In genomic region chr3:116477351-116477750, GRCm38 (mm10) we compare ENCODE assay signal across 25 mouse cellular contexts. TPM values are rescaled to one million over a fixed set of nuclear protein-coding genes. Genes with fewer than 3 reads are reported as not detected.
DNase-seq lines count a peak whose midpoint lies in the region; ATAC-seq lines count a peak whose summit lies in the region.
"Had no signal": no experiment of that assay in that cellular context is flagged by ENCODE, and none has a peak within 500 bp of the region (broad histone marks: within the 10 kb centered on the region; RNA-seq: fewer than 3 reads in every experiment).

No protein-coding gene starts in this region.

- H3K9ac ChIP-seq in embryonic facial prominence, embryonic 14.5 days (ENCODE audit: low read depth, low read length) = no peak overlapping the region
- no peak overlapping the region for H3K9ac ChIP-seq in kidney, embryonic 15.5 days
- no peak overlapping the region for H3K9ac ChIP-seq in embryonic facial prominence, embryonic 15.5 days
- H3K9ac ChIP-seq: embryonic facial prominence, embryonic 12.5 days; forebrain, embryonic 13.5 days; forebrain, embryonic 15.5 days; forebrain, postnatal 0 days had no signal

- DNase-seq in embryonic facial prominence, embryonic 14.5 days (ENCODE audit: low spot score) = peak; percentile 45
- no peak for DNase-seq in embryonic facial prominence, embryonic 10.5 days (ENCODE audit: low spot score)
- DNase-seq in kidney, postnatal 25 days = no peak
- no peak for DNase-seq in T-cell, adult 2 months (ENCODE audit: low spot score)
- DNase-seq: adrenal gland, adult 2 months; adrenal gland, postnatal 10 days; adrenal gland, postnatal 25 days; B cell, adult 2 months; cerebellum, adult 11 months; cerebellum, adult 18-20 months; cerebellum, adult 8-10 months; cerebellum, adult 9-11 months; cerebellum, postnatal 14 days; cerebellum, postnatal 36 days; embryo, embryonic 11 days; forebrain, postnatal 0 days had no signal

- no peak overlapping the region for H3K27ac ChIP-seq in embryonic facial prominence, embryonic 14.5 days (replicated peaks; ENCODE audit: low read depth, low read length)
- H3K27ac ChIP-seq in embryonic facial prominence, embryonic 10.5 days (replicated peaks) = no peak overlapping the region
- H3K27ac ChIP-seq in kidney, embryonic 15.5 days = no peak overlapping the region
- no peak overlapping the region for H3K27ac ChIP-seq in embryonic facial prominence, embryonic 15.5 days (replicated peaks)
- H3K27ac ChIP-seq: embryonic facial prominence, embryonic 12.5 days; forebrain, embryonic 13.5 days; forebrain, embryonic 15.5 days had no signal

- no peaks in the 10 kb centered on the region for H3K4me1 ChIP-seq in embryonic facial prominence, embryonic 14.5 days (ENCODE audit: control insufficient read depth, insufficient read depth, low read length)
- peaks cover 8% of the 10 kb centered on the region for H3K4me1 ChIP-seq in embryonic facial prominence, embryonic 10.5 days
- no peaks in the 10 kb centered on the region for H3K4me1 ChIP-seq in kidney, embryonic 15.5 days
- H3K4me1 ChIP-seq in embryonic facial prominence, embryonic 15.5 days = no peaks in the 10 kb centered on the region
- H3K4me1 ChIP-seq: forebrain, embryonic 13.5 days; forebrain, embryonic 15.5 days had no signal

- peak; percentile 76; the same call in 1 of the 2 replicates for ATAC-seq in embryonic facial prominence, embryonic 14.5 days (ENCODE audit: low read depth)
- ATAC-seq in kidney, embryonic 15.5 days (replicated peaks; ENCODE audit: low FRiP score) = 0 out of 2 replicates have a peak, but pooled peaks have one; percentile 54
- 0 out of 2 replicates have a peak, but pooled peaks have one; percentile 34 for ATAC-seq in embryonic facial prominence, embryonic 15.5 days (ENCODE audit: insufficient number of reproducible peaks, low FRiP score, low TSS enrichment, low read depth)
- ATAC-seq: CD4-positive, CD25-positive, alpha-beta regulatory T cell, adult 4 months; forebrain, embryonic 13.5 days; forebrain, embryonic 15.5 days; forebrain, postnatal 0 days; Patski had no signal

- no peaks in the 10 kb centered on the region for H3K36me3 ChIP-seq in embryonic facial prominence, embryonic 14.5 days (ENCODE audit: control insufficient read depth, insufficient read depth, low read length)
- H3K36me3 ChIP-seq in embryonic facial prominence, embryonic 10.5 days (replicated peaks) = no peaks in the 10 kb centered on the region
- no peaks in the 10 kb centered on the region for H3K36me3 ChIP-seq in kidney, embryonic 15.5 days
- no peaks in the 10 kb centered on the region for H3K36me3 ChIP-seq in embryonic facial prominence, embryonic 15.5 days
- H3K36me3 ChIP-seq: embryonic facial prominence, embryonic 12.5 days; forebrain, embryonic 15.5 days; G1E had no signal

- no peak overlapping the region for H3K4me3 ChIP-seq in embryonic facial prominence, embryonic 14.5 days (ENCODE audit: low read depth, low read length)
- no peak overlapping the region for H3K4me3 ChIP-seq in embryonic facial prominence, embryonic 10.5 days
- H3K4me3 ChIP-seq in kidney, embryonic 15.5 days (replicated peaks) = no peak overlapping the region
- no peak overlapping the region for H3K4me3 ChIP-seq in embryonic facial prominence, embryonic 15.5 days (replicated peaks)
- H3K4me3 ChIP-seq: embryonic facial prominence, embryonic 12.5 days; forebrain, embryonic 13.5 days; forebrain, embryonic 15.5 days had no signal

- H3K9me3 ChIP-seq in embryonic facial prominence, embryonic 14.5 days (ENCODE audit: control insufficient read depth, low read length) = no peaks in the 10 kb centered on the region
- H3K9me3 ChIP-seq in embryonic facial prominence, embryonic 10.5 days = no peaks in the 10 kb centered on the region
- H3K9me3 ChIP-seq in kidney, embryonic 15.5 days (replicated peaks) = no peaks in the 10 kb centered on the region
- no peaks in the 10 kb centered on the region for H3K9me3 ChIP-seq in embryonic facial prominence, embryonic 15.5 days (replicated peaks)
- H3K9me3 ChIP-seq: embryonic facial prominence, embryonic 12.5 days; forebrain, embryonic 13.5 days; forebrain, embryonic 15.5 days; G1E had no signal

- H3K27me3 ChIP-seq in embryonic facial prominence, embryonic 14.5 days (replicated peaks; ENCODE audit: control insufficient read depth, insufficient read depth, low read length) = no peaks in the 10 kb centered on the region
- no peaks in the 10 kb centered on the region for H3K27me3 ChIP-seq in embryonic facial prominence, embryonic 10.5 days (replicated peaks; ENCODE audit: low read depth, poor library complexity, severe bottlenecking)
- H3K27me3 ChIP-seq in kidney, embryonic 15.5 days = no peaks in the 10 kb centered on the region
- H3K27me3 ChIP-seq in embryonic facial prominence, embryonic 15.5 days = no peaks in the 10 kb centered on the region
- H3K27me3 ChIP-seq: CH12.LX; embryonic facial prominence, embryonic 12.5 days; forebrain, embryonic 13.5 days; forebrain, embryonic 15.5 days; Patski had no signal

- no peak overlapping the region for H3K4me2 ChIP-seq in embryonic facial prominence, embryonic 14.5 days (ENCODE audit: low read depth, low read length)
- no peak overlapping the region for H3K4me2 ChIP-seq in kidney, embryonic 15.5 days
- H3K4me2 ChIP-seq in embryonic facial prominence, embryonic 15.5 days (replicated peaks) = no peak overlapping the region
- H3K4me2 ChIP-seq: embryonic facial prominence, embryonic 12.5 days; forebrain, embryonic 13.5 days; forebrain, embryonic 15.5 days had no signal

- 66% methylated on average over 7 of the region's 7 CpGs for WGBS in embryonic facial prominence, embryonic 14.5 days
- 86% methylated on average over 7 of the region's 7 CpGs for WGBS in embryonic facial prominence, embryonic 10.5 days
- WGBS in kidney, embryonic 15.5 days = 60% methylated on average over 7 of the region's 7 CpGs
- 71% methylated on average over 7 of the region's 7 CpGs for WGBS in embryonic facial prominence, embryonic 15.5 days

RNA-seq across cellular contexts. Expression of gene Rtca, which starts 30.7 kb away (rescaled TPM):
- polyA plus RNA-seq in embryonic facial prominence, embryonic 14.5 days (2014; fragmentation: Nextera tagmentation; extraction: Ambion mirVana) = 67.0 and 76.9 TPM in 2 replicates
- polyA plus RNA-seq in embryonic facial prominence, embryonic 10.5 days (2016; fragmentation: Nextera tagmentation; extraction: Ambion mirVana) = 109 and 114 TPM in 2 replicates
- polyA plus RNA-seq in kidney, embryonic 15.5 days (2015; fragmentation: Nextera tagmentation; extraction: Ambion mirVana) = 76.1 and 80.7 TPM in 2 replicates
- polyA plus RNA-seq in embryonic facial prominence, embryonic 15.5 days (2015; fragmentation: Nextera tagmentation; extraction: Ambion mirVana) = 67.6 and 68.6 TPM in 2 replicates

RNA-seq across cellular contexts. Expression of gene Dbt, which starts 35.5 kb away (rescaled TPM):
- 9.5 and 11.3 TPM in 2 replicates for polyA plus RNA-seq in embryonic facial prominence, embryonic 14.5 days (2014; fragmentation: Nextera tagmentation; extraction: Ambion mirVana)
- polyA plus RNA-seq in embryonic facial prominence, embryonic 10.5 days (2016; fragmentation: Nextera tagmentation; extraction: Ambion mirVana) = 12.3 and 12.5 TPM in 2 replicates
- 21.4 and 23.9 TPM in 2 replicates for polyA plus RNA-seq in kidney, embryonic 15.5 days (2015; fragmentation: Nextera tagmentation; extraction: Ambion mirVana)
- 15.1 and 15.9 TPM in 2 replicates for polyA plus RNA-seq in embryonic facial prominence, embryonic 15.5 days (2015; fragmentation: Nextera tagmentation; extraction: Ambion mirVana)

RNA-seq across cellular contexts. Expression of gene Cdc14a, which starts 53.5 kb away (rescaled TPM):
- polyA plus RNA-seq in embryonic facial prominence, embryonic 14.5 days (2014; fragmentation: Nextera tagmentation; extraction: Ambion mirVana) = 7.7 and 7.8 TPM in 2 replicates
- polyA plus RNA-seq in embryonic facial prominence, embryonic 10.5 days (2016; fragmentation: Nextera tagmentation; extraction: Ambion mirVana) = 16.5 and 17.6 TPM in 2 replicates
- 13.6 and 14.7 TPM in 2 replicates for polyA plus RNA-seq in kidney, embryonic 15.5 days (2015; fragmentation: Nextera tagmentation; extraction: Ambion mirVana)
- 7.6 and 8.8 TPM in 2 replicates for polyA plus RNA-seq in embryonic facial prominence, embryonic 15.5 days (2015; fragmentation: Nextera tagmentation; extraction: Ambion mirVana)
